Mouse (Mus musculus) small intestine, adult 2 months (tissue): ENCODE results near the gene Sp140.

ENCODE experiments used
- CTCF ChIP-seq: fragments of 200-500 bp; IDR thresholded peaks from 2 replicates; pipeline ENCODE4 v1.5.1; 2012; ENCODE audit warnings: low read depth, mild to moderate bottlenecking, control low read depth, inconsistent platforms, low read length, moderate library complexity, mixed read lengths; ENCODE audit not compliant: insufficient replicate concordance, insufficient read length; ENCODE audit errors: extremely low read depth
- POLR2A ChIP-seq: fragments of 200-500 bp; IDR thresholded peaks from 2 replicates; pipeline ENCODE4 v1.6.1; 2012; ENCODE audit warnings: low read depth, mild to moderate bottlenecking, control low read depth, inconsistent platforms, low read length, moderate library complexity

DNA sequence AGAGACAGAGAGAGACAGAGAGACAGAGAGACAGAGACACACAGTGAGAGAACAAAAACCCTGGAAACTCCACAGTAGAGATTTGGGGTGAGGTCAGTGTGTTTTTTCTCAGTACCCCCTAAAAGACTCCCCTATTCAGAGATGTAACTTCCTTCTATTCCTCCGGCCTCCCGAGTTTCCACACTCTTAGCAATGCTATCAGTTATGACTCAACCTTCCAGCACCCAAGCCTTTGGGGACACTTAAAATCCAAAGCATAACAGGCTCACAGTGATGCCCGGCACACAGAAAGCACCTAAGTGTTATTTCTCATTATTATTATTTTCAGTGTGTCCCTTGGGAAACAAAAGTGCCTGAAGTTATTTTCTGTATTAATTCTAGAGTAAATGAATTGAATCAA lies 90.4 kb downstream of the Sp140 start:
- TF ChIP-seq CTCF (no peak), POLR2A (no peak)
